Mouse (Mus musculus) pancreas, adult 10 weeks (tissue): ENCODE results near the gene Samt2. TPM values are rescaled to one million over a fixed set of nuclear protein-coding genes. Genes with fewer than 3 reads are reported as not detected.

Experiments
- polyA plus RNA-seq: library from polyadenylated mRNA; stranded (reverse); fragments of 350-450 nt; fragmentation: Illumina TruSeq; extraction: RNeasy Lipid Tissue Mini Kit (QIAGEN cat#74804); gene quantifications from one replicate; pipeline ENCODE4 v1.2.3, GENCODE M21; 2015; ENCODE audit warnings: low read depth, low replicate concordance; ENCODE audit not compliant: insufficient read depth

Gene Samt2
- polyA plus RNA-seq, result not detected

GRCm38 (mm10) chrX:154579260-154579659 lies at the start of gene Samt2:
Gene Samt2 (minus strand): TSS chrX:154579360.

Other genes starting within 250 kb of the Samt2 start
- not detected for gene 4930524N10Rik, start 236.0 kb downstream of the Samt2 start, polyA plus RNA-seq
- not detected for gene Samt4, start 97.4 kb downstream of the Samt2 start, polyA plus RNA-seq